28 mouse cellular contexts compared by ENCODE assay signal in the genomic region with DNA sequence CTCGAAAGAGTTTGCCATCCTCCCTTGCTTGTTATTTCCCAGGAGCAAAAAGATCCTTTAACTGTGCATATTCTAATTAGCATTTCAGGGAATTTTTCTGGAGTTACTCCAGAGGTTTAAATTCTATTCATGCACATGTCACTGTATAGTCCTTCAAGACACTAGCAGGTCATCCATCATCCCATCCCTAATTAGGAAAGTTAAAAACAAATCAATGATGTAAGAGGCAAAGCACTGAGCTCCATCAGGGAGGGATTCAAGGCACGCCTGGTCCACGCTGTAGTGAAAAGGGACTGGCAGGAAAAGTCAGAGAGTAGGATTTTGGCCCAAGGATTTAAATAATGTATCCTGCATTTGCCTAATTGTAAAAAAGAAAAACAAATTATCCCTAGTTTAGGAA.
DNase-seq lines count a peak whose midpoint lies in the region; ATAC-seq and TF ChIP-seq lines count a peak whose summit lies in the region.
"Had no signal": no experiment of that assay in that cellular context is flagged by ENCODE, and none has a peak within 500 bp of the region (broad histone marks: within the 10 kb centered on the region; RNA-seq: fewer than 3 reads in every experiment).

No protein-coding gene starts in this region.

- 0 out of 2 replicates have a peak, but pooled peaks have one; percentile 48 for ATAC-seq in hindbrain, embryonic 12.5 days (ENCODE audit: low FRiP score)
- ATAC-seq in hindbrain, embryonic 15.5 days (ENCODE audit: low FRiP score, low read depth) = peak; percentile 63; the same call in 1 of the 2 replicates
- no peak for ATAC-seq in hindbrain, embryonic 13.5 days (ENCODE audit: low FRiP score)
- ATAC-seq in hindbrain, embryonic 16.5 days = 0 out of 2 replicates have a peak, but pooled peaks have one; percentile 69
- no peak for ATAC-seq in megakaryocyte, adult 5-6 weeks (ENCODE audit: poor library complexity, severe bottlenecking)
- ATAC-seq: activated CD4-positive, CD25-positive, alpha-beta regulatory T cell, adult 4 months; CD4-positive, CD25-positive, alpha-beta regulatory T cell, adult 4 months; forebrain, embryonic 13.5 days; forebrain, embryonic 15.5 days; Patski had no signal

- H3K36me3 ChIP-seq in hindbrain, embryonic 12.5 days = no peaks in the 10 kb centered on the region
- H3K36me3 ChIP-seq in hindbrain, embryonic 10.5 days = no peaks in the 10 kb centered on the region
- no peaks in the 10 kb centered on the region for H3K36me3 ChIP-seq in hindbrain, embryonic 15.5 days
- H3K36me3 ChIP-seq in hindbrain, embryonic 13.5 days = no peaks in the 10 kb centered on the region
- no peaks in the 10 kb centered on the region for H3K36me3 ChIP-seq in hindbrain, embryonic 16.5 days (ENCODE audit: control insufficient read depth, insufficient read depth, low read length)
- H3K36me3 ChIP-seq: embryonic facial prominence, embryonic 13.5 days; embryonic facial prominence, embryonic 15.5 days; forebrain, embryonic 15.5 days; G1E had no signal

- H3K9ac ChIP-seq in hindbrain, embryonic 12.5 days = no peak overlapping the region
- H3K9ac ChIP-seq in hindbrain, embryonic 15.5 days = no peak overlapping the region
- no peak overlapping the region for H3K9ac ChIP-seq in hindbrain, embryonic 13.5 days
- no peak overlapping the region for H3K9ac ChIP-seq in hindbrain, embryonic 16.5 days (ENCODE audit: low read depth, low read length)
- H3K9ac ChIP-seq: embryonic facial prominence, embryonic 13.5 days; embryonic facial prominence, embryonic 15.5 days; forebrain, embryonic 13.5 days; forebrain, embryonic 15.5 days had no signal

- 71% methylated on average over 3 of the region's 3 CpGs for WGBS in hindbrain, embryonic 12.5 days
- 78% methylated on average over 3 of the region's 3 CpGs for WGBS in hindbrain, embryonic 10.5 days
- WGBS in hindbrain, embryonic 15.5 days = 40% methylated on average over 3 of the region's 3 CpGs
- WGBS in hindbrain, embryonic 13.5 days = 52% methylated on average over 3 of the region's 3 CpGs
- WGBS in hindbrain, embryonic 16.5 days = 53% methylated on average over 3 of the region's 3 CpGs

- H3K4me1 ChIP-seq in hindbrain, embryonic 12.5 days = 0 out of 2 replicates have a peak, but pooled peaks cover 5% of the 10 kb centered on the region
- no peaks in the 10 kb centered on the region for H3K4me1 ChIP-seq in hindbrain, embryonic 10.5 days (replicated peaks)
- H3K4me1 ChIP-seq in hindbrain, embryonic 15.5 days (replicated peaks) = peaks cover 15% of the 10 kb centered on the region
- H3K4me1 ChIP-seq in hindbrain, embryonic 13.5 days (replicated peaks) = peaks cover 16% of the 10 kb centered on the region
- H3K4me1 ChIP-seq in hindbrain, embryonic 16.5 days (ENCODE audit: control insufficient read depth, insufficient read depth, low read depth, low read length) = peaks cover 4% of the 10 kb centered on the region; the same call in 1 of the 2 replicates
- H3K4me1 ChIP-seq: embryonic facial prominence, embryonic 15.5 days had no signal

- no peak overlapping the region for H3K4me2 ChIP-seq in hindbrain, embryonic 12.5 days (replicated peaks)
- H3K4me2 ChIP-seq in hindbrain, embryonic 15.5 days = no peak overlapping the region
- no peak overlapping the region for H3K4me2 ChIP-seq in hindbrain, embryonic 13.5 days
- no peak overlapping the region for H3K4me2 ChIP-seq in hindbrain, embryonic 16.5 days (ENCODE audit: low read length)
- H3K4me2 ChIP-seq: embryonic facial prominence, embryonic 13.5 days; embryonic facial prominence, embryonic 15.5 days; forebrain, embryonic 13.5 days; forebrain, embryonic 15.5 days had no signal

- H3K9me3 ChIP-seq in hindbrain, embryonic 12.5 days (replicated peaks) = no peaks in the 10 kb centered on the region
- H3K9me3 ChIP-seq in hindbrain, embryonic 10.5 days = no peaks in the 10 kb centered on the region
- H3K9me3 ChIP-seq in hindbrain, embryonic 15.5 days = no peaks in the 10 kb centered on the region
- no peaks in the 10 kb centered on the region for H3K9me3 ChIP-seq in hindbrain, embryonic 13.5 days
- H3K9me3 ChIP-seq in hindbrain, embryonic 16.5 days (ENCODE audit: control insufficient read depth, low read length) = no peaks in the 10 kb centered on the region
- H3K9me3 ChIP-seq: embryonic facial prominence, embryonic 13.5 days; embryonic facial prominence, embryonic 15.5 days; forebrain, embryonic 13.5 days; forebrain, embryonic 15.5 days; G1E had no signal

- no peak for DNase-seq in hindbrain, embryonic 10.5 days (ENCODE audit: low spot score)
- DNase-seq in brain, embryonic 14.5 days (ENCODE audit: low read depth) = peak; percentile 25
- DNase-seq in kidney, adult 11 months = no peak
- DNase-seq: adrenal gland, adult 8-10 months; adrenal gland, postnatal 14 days; adrenal gland, postnatal 36 days; B cell, adult 2 months; cerebellum, adult 11 months; cerebellum, adult 18-20 months; cerebellum, adult 8-10 months; cerebellum, adult 9-11 months; cerebellum, postnatal 14 days; cerebellum, postnatal 36 days; embryo, embryonic 11 days had no signal

- no peak for TF ChIP-seq CTCF in brain, embryonic 14.5 days (IDR thresholded peaks at IDR 0.05; ENCODE audit: borderline replicate concordance, extremely low read depth, insufficient read depth, insufficient read length)

- no peak for TF ChIP-seq POLR2A in brain, embryonic 14.5 days (IDR thresholded peaks at IDR 0.05; ENCODE audit: borderline replicate concordance, extremely low read depth, insufficient read depth, insufficient read length, poor library complexity, severe bottlenecking)

- H3K4me3 ChIP-seq in hindbrain, embryonic 12.5 days = no peak overlapping the region
- H3K4me3 ChIP-seq in hindbrain, embryonic 10.5 days = no peak overlapping the region
- no peak overlapping the region for H3K4me3 ChIP-seq in hindbrain, embryonic 15.5 days
- no peak overlapping the region for H3K4me3 ChIP-seq in hindbrain, embryonic 13.5 days
- no peak overlapping the region for H3K4me3 ChIP-seq in hindbrain, embryonic 16.5 days (ENCODE audit: low read length)
- H3K4me3 ChIP-seq: embryonic facial prominence, embryonic 13.5 days; embryonic facial prominence, embryonic 15.5 days; forebrain, embryonic 13.5 days; forebrain, embryonic 15.5 days had no signal

- H3K27me3 ChIP-seq in hindbrain, embryonic 12.5 days = no peaks in the 10 kb centered on the region
- no peaks in the 10 kb centered on the region for H3K27me3 ChIP-seq in hindbrain, embryonic 10.5 days (ENCODE audit: insufficient read depth, poor library complexity, severe bottlenecking)
- H3K27me3 ChIP-seq in hindbrain, embryonic 15.5 days = no peaks in the 10 kb centered on the region
- no peaks in the 10 kb centered on the region for H3K27me3 ChIP-seq in hindbrain, embryonic 13.5 days
- no peaks in the 10 kb centered on the region for H3K27me3 ChIP-seq in hindbrain, embryonic 16.5 days (replicated peaks; ENCODE audit: control insufficient read depth, insufficient read depth, low read length)
- H3K27me3 ChIP-seq: CH12.LX; embryonic facial prominence, embryonic 13.5 days; embryonic facial prominence, embryonic 15.5 days; forebrain, embryonic 13.5 days; forebrain, embryonic 15.5 days; Patski had no signal

- no peak overlapping the region for H3K27ac ChIP-seq in hindbrain, embryonic 12.5 days
- H3K27ac ChIP-seq in hindbrain, embryonic 10.5 days = no peak overlapping the region
- H3K27ac ChIP-seq in hindbrain, embryonic 15.5 days (replicated peaks) = no peak overlapping the region
- H3K27ac ChIP-seq in hindbrain, embryonic 13.5 days = no peak overlapping the region
- no peak overlapping the region for H3K27ac ChIP-seq in hindbrain, embryonic 16.5 days (ENCODE audit: low read depth, low read length)
- H3K27ac ChIP-seq: embryonic facial prominence, embryonic 13.5 days; embryonic facial prominence, embryonic 15.5 days; forebrain, embryonic 13.5 days; forebrain, embryonic 15.5 days had no signal

Comparison
In these comparisons a context has a peak if more than half of its experiments do, and no peak if none do; other contexts are left out.
1. ATAC-seq: peak in hindbrain, embryonic 12.5 days (single experiment), hindbrain, embryonic 15.5 days (single experiment) and hindbrain, embryonic 16.5 days (single experiment); none in hindbrain, embryonic 13.5 days (single experiment) and megakaryocyte, adult 5-6 weeks (single experiment).